ENCODE assay signal across 17 mouse cellular contexts in genomic region chr13:51869129-51869491, GRCm38 (mm10). TPM values are rescaled to one million over a fixed set of nuclear protein-coding genes. Genes with fewer than 3 reads are reported as not detected.
A peak's percentile ranks its signal among the peaks of the same experiment; 100 is the strongest.
DNase-seq lines count a peak whose midpoint lies in the region; ATAC-seq lines count a peak whose summit lies in the region.
"Had no signal": no experiment of that assay in that cellular context is flagged by ENCODE, and none has a peak within 500 bp of the region (broad histone marks: within the 10 kb centered on the region; RNA-seq: fewer than 3 reads in every experiment).

No protein-coding gene starts in this region.

- DNase-seq in gastrocnemius, adult 18-20 months (ENCODE audit: low spot score), result peak; percentile 66
- DNase-seq in gastrocnemius, postnatal 14 days, result no peak
- no peak for DNase-seq in heart, postnatal 25 days (ENCODE audit: low spot score)
- DNase-seq in kidney, postnatal 14 days, result peak; percentile 47
- no peak for DNase-seq in kidney, postnatal 10 days
- DNase-seq in skeletal muscle tissue, adult 2 months (ENCODE audit: low read depth, low spot score), result peak; percentile 64
- DNase-seq: B cell, adult 2 months; cerebellum, postnatal 14 days had no signal

- ATAC-seq in heart, embryonic 16.5 days (replicated peaks; ENCODE audit: extremely low read depth, insufficient read depth, low FRiP score), result no peak
- ATAC-seq: inflammation-experienced regulatory T-cells, adult 6 months; midbrain, embryonic 13.5 days; Patski had no signal

- H3K4me2 ChIP-seq in heart, embryonic 16.5 days (ENCODE audit: low read depth, low read length), result peak overlapping the region; percentile 19; the same call in 1 of the 2 replicates
- H3K4me2 ChIP-seq: hindbrain, embryonic 14.5 days; limb, embryonic 15.5 days; lung, embryonic 14.5 days; midbrain, embryonic 13.5 days had no signal

- H3K4me3 ChIP-seq in heart, embryonic 16.5 days (ENCODE audit: low read length), result no peak overlapping the region
- H3K4me3 ChIP-seq: limb, embryonic 15.5 days; midbrain, embryonic 13.5 days had no signal

- no peaks in the 10 kb centered on the region for H3K36me3 ChIP-seq in heart, embryonic 16.5 days (ENCODE audit: control insufficient read depth, insufficient read depth)
- H3K36me3 ChIP-seq: G1E; limb, embryonic 15.5 days; midbrain, embryonic 13.5 days had no signal

- whole genome bisulfite sequencing in heart, embryonic 16.5 days, result 79% methylated on average over 9 of the region's 9 CpGs

- no peaks in the 10 kb centered on the region for H3K27me3 ChIP-seq in heart, embryonic 16.5 days (ENCODE audit: control insufficient read depth, insufficient read depth, low read length)
- H3K27me3 ChIP-seq: limb, embryonic 15.5 days; Patski had no signal

- peaks cover 13% of the 10 kb centered on the region for H3K4me1 ChIP-seq in heart, embryonic 16.5 days (ENCODE audit: control insufficient read depth, insufficient read depth, low read length)
- H3K4me1 ChIP-seq: midbrain, embryonic 13.5 days had no signal

- H3K9me3 ChIP-seq in heart, embryonic 16.5 days (replicated peaks; ENCODE audit: control insufficient read depth, low read length), result no peaks in the 10 kb centered on the region
- H3K9me3 ChIP-seq: G1E; limb, embryonic 15.5 days; midbrain, embryonic 13.5 days had no signal

- peak overlapping the region; percentile 57 for H3K27ac ChIP-seq in heart, embryonic 16.5 days (ENCODE audit: low read length)
- H3K27ac ChIP-seq: hindbrain, embryonic 14.5 days; liver, embryonic 14.5 days; midbrain, embryonic 13.5 days had no signal

- intact Hi-C loops in gastrocnemius, postnatal 14 days (cut with DNase I; ENCODE audit: low total_unique reads), result no loop called here
- intact Hi-C loops in heart, postnatal 25 days (cut with DNase I), result loop anchor here (2.0 kb wide), 1 partner anchor 62 kb away; no protein-coding TSS in a partner anchor

- peak overlapping the region; percentile 33 for H3K9ac ChIP-seq in heart, embryonic 16.5 days (ENCODE audit: low read length)
- H3K9ac ChIP-seq: hindbrain, embryonic 14.5 days; limb, embryonic 15.5 days; liver, embryonic 14.5 days; lung, embryonic 14.5 days; midbrain, embryonic 13.5 days had no signal

RNA-seq across cellular contexts. Expression of gene Gadd45g, which starts 22.6 kb away (rescaled TPM):
- total RNA-seq in gastrocnemius, adult 18-20 months (2021), result 100 to 1,000 TPM in 1 of 2 experiments, 10 to 100 TPM in 1; 43.0 to 114 TPM
- 10 to 100 TPM; 10.1 to 33.9 TPM for total RNA-seq in gastrocnemius, postnatal 14 days (2021)
- polyA plus RNA-seq in heart, embryonic 16.5 days (2015; fragmentation: Nextera tagmentation; extraction: Ambion mirVana), result 43.1 and 52.1 TPM in 2 replicates
- 10 to 100 TPM; 11.6 to 21.6 TPM for total RNA-seq in heart, postnatal 25 days (2021)

Comparison
In these comparisons a context has a peak if more than half of its experiments do, and no peak if none do; other contexts are left out.
1. DNase-seq: peak in gastrocnemius, adult 18-20 months (single experiment), kidney, postnatal 14 days (single experiment) and skeletal muscle tissue, adult 2 months (single experiment); none in gastrocnemius, postnatal 14 days (single experiment), heart, postnatal 25 days (single experiment) and kidney, postnatal 10 days (single experiment).